17 mouse cellular contexts compared by ENCODE assay signal in the genomic region with DNA sequence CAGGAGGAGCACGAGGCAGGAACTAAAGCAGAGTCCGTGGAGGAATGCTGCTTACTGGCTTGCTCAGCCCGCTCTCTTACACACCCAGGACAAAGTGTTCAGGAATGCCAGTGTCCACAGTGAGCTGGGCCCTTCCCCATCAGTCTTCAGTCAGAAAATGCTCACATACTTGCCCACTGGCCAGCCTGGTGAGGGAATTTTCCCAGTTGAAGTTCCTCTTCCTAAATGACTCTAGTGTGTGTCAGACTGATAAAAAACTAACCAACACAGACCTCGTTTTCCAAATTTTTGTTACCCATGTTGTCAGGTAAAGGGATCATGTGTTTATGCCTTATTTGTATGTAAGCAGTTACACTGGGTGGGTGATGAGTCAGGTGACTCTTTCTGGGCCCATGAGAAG.
"Had no signal": no experiment of that assay in that cellular context is flagged by ENCODE, and none has a peak within 500 bp of the region (broad histone marks: within the 10 kb centered on the region; RNA-seq: fewer than 3 reads in every experiment).

No protein-coding gene starts in this region.

- H3K27ac ChIP-seq: neural tube, embryonic 12.5 days; neural tube, embryonic 13.5 days; neural tube, embryonic 15.5 days; stomach, embryonic 15.5 days; stomach, postnatal 0 days had no signal

- H3K4me1 ChIP-seq: neural tube, embryonic 12.5 days; neural tube, embryonic 13.5 days; neural tube, embryonic 15.5 days; stomach, embryonic 15.5 days had no signal

- H3K9ac ChIP-seq: neural tube, embryonic 12.5 days; neural tube, embryonic 13.5 days; neural tube, embryonic 15.5 days; stomach, embryonic 15.5 days had no signal

- H3K27me3 ChIP-seq: neural tube, embryonic 12.5 days; neural tube, embryonic 13.5 days; neural tube, embryonic 15.5 days; stomach, embryonic 15.5 days had no signal

- H3K4me3 ChIP-seq: neural tube, embryonic 12.5 days; neural tube, embryonic 13.5 days; neural tube, embryonic 15.5 days; stomach, embryonic 15.5 days had no signal

- DNase-seq: retina, postnatal 1 day; right cerebral cortex, adult 18-20 months; right cerebral cortex, postnatal 14 days; right cerebral cortex, postnatal 25 days; right cerebral cortex, postnatal 4 days; spleen, adult 18-20 months; thymus, adult 18-20 months; thymus, adult 2 months; thymus, postnatal 14 days; thymus, postnatal 25 days; thymus, postnatal 36 days; thymus, postnatal 4 days had no signal

- H3K4me2 ChIP-seq: neural tube, embryonic 12.5 days; neural tube, embryonic 13.5 days; neural tube, embryonic 15.5 days; stomach, embryonic 15.5 days had no signal

- H3K9me3 ChIP-seq: neural tube, embryonic 12.5 days; neural tube, embryonic 13.5 days; neural tube, embryonic 15.5 days; stomach, embryonic 15.5 days had no signal
